Mouse (Mus musculus): ENCODE data around the gene Blm.
"Not testable (repeated sequence)": the region's sequence is repeated elsewhere in the genome, so short reads cannot be mapped to it uniquely, and the experiment has no call there.

Gene Blm

DNA sequence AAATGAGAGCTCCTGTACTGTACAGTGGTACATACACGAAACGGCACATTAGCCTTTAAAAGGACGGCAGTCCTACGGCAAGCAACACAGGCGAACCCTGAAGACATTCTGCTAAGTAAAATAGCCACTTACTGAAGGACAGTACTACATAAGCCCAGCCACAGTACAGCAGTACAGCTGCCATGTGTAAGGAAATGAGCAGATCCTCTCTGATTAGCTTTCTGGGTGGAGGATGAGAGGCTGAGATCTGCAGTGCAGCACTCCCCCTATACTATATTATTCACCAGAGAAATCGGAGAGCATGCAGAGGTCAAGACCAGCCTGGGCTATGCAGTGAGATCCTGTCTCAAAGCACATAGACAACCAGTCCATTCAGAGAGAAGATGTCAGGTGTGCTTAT, 3.8 kb downstream of the Blm start:
- DNase-seq = no peak

- DNase-seq = no peak
Measured at GRCm38 (mm10) chr7:80530646-80531045, 4.3 kb downstream of the Blm start.

DNA sequence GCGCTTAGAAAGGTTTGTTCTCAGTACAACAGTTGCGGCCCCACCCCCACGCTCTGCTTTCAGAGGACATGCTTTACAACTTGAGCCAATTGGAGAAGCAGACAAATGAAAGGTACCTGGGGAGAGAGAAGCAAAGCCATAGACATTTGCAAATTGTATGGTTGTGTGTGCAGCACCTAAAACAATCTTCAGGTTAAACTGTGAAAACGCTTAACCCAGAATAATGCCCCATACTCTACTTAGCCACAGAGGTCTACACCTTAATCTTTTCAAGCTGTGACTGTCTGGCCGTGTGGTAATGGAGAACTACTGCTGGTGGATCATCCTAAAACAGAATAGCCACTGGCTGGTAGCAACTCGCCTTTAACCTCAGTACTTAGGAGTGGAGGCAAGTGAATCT, 8.2 kb downstream of the Blm start:
- no peak for DNase-seq

- DNase-seq = no peak
Measured at GRCm38 (mm10) chr7:80512408-80513085, 22.4 kb downstream of the Blm start.

DNA sequence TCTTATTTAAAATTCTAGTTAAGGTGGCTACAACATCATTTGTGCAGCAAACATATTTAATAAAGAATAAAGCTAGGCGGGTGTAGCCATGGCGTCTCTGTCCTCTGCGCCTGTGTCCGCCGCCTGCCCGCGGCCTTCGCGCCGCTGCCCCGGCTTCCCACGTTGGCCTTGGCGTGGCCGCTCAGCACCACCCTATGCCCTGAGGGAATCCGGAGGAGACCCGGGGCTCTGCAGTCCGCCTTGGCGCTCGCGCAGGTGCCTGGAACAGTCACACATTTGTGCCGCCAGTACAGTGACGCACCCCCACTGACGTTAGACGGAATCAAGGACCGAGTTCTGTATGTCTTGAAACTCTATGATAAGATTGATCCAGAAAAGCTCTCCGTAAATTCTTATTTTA, 27.2 kb downstream of the Blm start:
- not testable (repeated sequence) for DNase-seq

DNA sequence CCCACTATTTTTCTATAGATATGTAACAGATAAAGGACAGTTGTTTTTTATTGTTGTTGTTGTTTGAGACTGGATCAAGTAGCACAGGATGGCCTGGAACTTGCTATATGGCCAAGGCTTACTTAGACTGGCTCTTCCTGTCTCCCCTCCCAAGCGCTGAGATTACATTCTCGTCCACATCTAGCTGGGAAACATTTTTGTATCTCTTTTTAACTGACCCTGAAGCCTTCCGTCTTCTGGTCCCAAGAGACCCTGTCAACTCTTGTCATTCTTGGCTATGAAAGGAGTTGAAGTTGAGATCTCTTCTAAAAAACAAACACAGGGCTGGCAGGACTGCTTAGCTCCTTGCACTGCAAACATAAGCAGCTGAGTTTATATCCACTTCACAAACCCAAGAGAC, 28.9 kb downstream of the Blm start:
- no peak for DNase-seq

GRCm38 (mm10) chr7:80504920-80505319, 30.0 kb downstream of the Blm start:
- no peak for DNase-seq

DNA sequence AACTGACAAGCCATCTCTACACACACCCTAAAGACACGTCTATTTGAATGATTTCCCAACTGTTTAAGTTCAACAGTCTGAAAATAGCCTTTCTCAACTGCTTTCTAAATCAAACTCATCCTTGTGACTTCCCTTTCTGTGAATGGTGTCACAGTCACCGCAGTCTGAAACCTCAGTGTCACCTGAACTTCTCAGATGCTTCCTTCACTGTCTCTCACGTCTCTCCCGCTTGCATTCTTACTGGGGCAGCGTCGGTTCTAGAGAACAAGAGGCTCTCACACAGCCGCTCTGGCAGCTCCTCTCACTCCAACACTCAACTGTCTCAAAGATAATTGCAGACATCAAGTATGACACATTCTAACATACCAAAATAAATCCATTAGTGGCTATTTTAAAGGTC, 33.9 kb downstream of the Blm start:
- no peak for DNase-seq

DNA sequence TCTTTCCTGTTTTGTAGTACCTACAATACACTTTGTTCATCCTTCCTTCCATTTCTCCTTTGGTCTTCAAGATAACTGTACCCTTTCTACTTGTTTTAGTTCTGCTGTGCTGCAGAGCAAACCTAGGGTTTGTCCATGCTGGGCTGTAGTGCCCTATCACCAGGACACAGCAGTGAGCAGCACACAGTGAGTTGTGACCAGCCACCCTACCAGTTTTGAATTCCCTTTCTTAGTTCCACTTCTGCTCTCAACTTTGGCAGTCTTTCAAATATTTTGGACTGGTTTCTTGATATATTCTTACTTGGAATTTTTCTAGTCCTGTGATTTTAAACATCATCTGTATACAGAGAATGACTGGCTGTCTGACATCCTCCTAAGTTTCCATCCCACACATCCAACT, 34.8 kb downstream of the Blm start:
- no peak for DNase-seq

DNA sequence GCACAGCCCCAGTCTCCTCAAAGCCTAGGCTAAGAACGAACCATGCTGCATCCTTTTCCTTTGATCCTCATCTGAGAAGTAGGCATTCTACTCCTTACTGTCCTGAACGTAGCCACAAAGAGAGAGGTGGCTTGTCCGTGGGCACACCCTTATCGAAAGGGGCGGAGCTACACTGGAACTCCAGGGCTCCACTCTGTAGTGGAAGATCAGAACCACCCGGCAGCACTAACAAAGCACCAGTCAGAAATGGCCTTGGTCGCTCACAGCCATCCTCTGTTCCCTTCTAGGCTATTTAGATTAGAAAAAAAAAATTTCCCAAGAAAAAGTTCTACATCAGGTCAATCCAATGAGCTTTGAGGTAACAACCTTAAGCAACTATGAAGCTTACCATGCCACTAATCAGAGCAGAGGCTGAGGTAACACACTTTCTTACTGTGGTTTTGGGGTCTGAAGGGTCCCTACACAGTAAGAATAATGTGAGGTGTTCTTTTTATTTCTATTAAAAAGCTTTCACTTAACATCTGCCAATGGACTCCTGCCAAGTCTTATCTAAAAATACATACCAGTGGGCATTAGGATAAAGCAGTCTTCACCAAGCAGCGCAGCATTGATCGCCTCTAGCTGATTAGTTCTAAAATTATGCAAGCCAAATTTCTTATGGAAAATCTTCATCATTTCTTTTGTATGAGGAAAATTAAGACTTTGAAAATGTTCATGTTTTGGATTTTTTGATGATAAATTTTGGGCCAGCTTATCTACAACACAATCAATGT, 35.5 kb downstream of the Blm start:
- no peak for DNase-seq

DNA sequence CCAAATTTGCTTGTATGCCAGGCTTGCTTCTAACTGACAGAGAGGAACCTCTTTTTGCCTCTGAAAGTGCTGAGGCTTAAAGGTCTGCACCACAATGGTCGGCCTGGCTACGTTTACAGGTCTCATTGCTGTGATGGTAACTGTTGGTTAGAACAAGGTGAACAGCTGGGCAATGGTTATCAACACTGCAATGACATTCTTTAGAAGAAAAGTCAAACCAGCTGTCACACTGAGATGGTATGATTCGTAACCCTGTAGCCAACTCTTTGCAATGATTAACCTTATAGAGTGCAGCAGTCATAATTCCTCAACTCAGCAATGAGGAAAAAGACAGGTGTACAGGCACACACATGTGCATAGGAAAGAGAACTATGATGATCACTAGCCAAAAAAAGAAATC, 38.3 kb downstream of the Blm start:
- no peak for DNase-seq

- no peak for DNase-seq
Measured at GRCm38 (mm10) chr7:80495210-80495609, 39.7 kb downstream of the Blm start.

- DNase-seq = no peak
Measured at GRCm38 (mm10) chr7:80491995-80492394, 42.9 kb downstream of the Blm start.

DNA sequence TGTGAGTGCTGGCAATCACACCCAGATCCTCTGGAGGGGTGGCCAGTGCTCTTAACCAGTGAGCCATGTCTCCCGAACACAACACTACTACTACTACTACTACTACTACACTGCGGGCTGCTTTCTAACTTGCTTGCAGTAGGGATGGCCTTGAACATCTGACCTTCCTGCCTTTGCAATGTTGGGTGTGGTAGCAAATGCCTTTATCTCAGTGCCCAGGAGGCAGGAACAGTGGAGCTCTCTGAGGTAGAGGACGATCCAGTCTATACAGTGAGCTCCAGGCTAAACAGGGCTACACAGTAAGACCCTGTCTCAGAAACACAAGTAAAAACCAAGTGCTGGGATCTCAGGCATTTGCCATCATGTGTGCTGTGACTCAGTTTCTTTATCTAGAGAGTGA, 43.8 kb downstream of the Blm start:
- no peak for DNase-seq

DNA sequence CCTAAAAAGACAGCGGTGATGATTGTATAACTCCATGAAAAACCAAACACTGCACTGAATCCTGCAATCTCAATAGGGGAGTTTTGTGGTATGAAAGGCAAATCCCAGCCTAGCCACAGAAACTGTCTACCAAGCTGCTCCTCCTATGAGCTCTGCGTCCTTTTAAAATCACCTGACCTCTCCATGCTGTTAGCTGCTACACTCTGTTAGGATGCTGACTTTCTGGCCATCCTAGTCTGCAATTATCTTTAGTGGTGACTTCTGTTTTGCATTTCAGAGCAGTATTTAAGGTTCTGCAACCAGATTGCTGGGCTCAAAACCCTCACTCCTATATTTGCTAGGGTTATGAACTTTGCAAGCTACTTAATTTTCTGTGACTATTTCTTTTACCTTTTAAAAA, 44.6 kb downstream of the Blm start:
- DNase-seq = no peak

DNA sequence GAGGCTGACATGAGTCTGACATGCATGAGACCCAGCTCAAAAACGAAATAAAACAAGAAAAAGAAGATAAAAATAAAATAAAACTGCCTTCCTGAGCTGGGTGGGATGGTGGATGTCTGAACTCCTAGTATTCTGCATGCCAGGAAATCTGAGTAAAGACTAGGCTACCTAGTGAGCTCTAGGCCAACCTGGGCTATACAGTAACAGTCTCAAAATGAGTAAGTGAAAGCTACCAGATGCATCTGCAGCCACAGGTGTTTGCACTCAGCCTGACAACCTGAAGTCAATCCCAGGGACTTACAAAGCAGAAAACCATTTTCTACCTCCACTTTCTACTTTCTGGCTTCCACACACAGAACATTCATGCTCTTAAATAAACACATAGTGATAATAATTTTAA, 45.5 kb downstream of the Blm start:
- no peak for DNase-seq

GRCm38 (mm10) chr7:80487239-80487638, 47.7 kb downstream of the Blm start:
- no peak for DNase-seq

DNA sequence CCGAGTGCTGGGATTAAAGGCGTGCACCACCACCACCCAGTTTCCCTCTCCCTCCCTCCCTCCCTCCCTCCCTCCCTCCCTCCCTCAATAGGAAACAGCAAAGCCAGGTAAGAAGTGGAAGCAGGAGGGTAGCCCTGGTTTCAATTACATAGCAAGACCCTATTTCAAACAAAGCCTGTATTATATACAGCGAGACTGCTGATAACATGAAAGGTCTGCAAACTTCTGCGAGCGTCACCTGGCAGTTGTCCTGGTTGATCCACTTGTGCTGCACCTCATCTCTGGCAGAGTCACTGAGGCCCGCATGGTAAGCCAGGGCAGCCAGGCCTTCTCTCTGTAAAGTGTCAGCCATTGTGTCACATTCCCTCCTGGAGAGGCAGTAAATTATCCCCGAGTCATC, 54.8 kb downstream of the Blm start:
- no peak for DNase-seq

DNA sequence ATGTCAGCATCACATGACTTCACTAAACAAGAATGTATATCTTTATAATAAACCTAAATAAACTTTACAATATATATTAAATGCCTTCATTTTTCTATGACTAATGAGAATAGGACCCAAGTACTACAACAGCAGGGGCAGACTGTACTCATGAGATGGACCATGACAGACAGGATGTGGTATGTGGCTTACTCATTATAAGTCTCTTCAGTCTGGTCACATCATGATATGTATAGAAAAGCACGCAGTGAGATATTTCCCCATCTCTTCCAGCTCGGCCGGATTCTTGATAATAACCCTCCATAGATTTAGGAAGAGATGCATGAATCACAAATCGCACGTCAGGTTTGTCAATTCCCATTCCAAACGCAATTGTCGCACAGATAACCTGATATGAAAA, 61.1 kb downstream of the Blm start:
- no peak for DNase-seq

- DNase-seq = no peak
Measured at GRCm38 (mm10) chr7:80468851-80469250, 66.1 kb downstream of the Blm start.

- no peak for DNase-seq
Measured at GRCm38 (mm10) chr7:80467334-80467733, 67.6 kb downstream of the Blm start.

DNA sequence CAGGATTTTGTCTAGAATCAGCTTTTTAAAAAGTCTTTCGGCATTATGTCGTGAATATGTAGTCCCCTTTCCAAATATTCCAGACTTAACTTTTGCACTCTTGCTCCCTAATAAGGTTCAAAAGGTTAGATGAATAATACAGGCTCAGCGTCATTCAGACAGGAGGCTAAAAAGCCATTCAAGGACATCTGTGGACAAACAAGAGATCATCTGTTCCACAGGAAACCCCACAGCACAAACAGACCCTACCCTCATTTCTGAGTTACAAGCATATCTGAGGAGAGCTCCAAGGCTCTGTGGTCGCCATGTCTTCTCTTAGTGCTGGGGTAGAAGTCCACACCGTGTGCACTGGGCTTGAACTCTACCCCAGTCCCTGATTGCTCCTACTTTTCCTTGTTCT, 70.1 kb downstream of the Blm start:
- no peak for DNase-seq

GRCm38 (mm10) chr7:80461891-80462290, 73.0 kb downstream of the Blm start:
- no peak for DNase-seq

- DNase-seq = no peak
Measured at GRCm38 (mm10) chr7:80460892-80461291, 74.0 kb downstream of the Blm start.

DNA sequence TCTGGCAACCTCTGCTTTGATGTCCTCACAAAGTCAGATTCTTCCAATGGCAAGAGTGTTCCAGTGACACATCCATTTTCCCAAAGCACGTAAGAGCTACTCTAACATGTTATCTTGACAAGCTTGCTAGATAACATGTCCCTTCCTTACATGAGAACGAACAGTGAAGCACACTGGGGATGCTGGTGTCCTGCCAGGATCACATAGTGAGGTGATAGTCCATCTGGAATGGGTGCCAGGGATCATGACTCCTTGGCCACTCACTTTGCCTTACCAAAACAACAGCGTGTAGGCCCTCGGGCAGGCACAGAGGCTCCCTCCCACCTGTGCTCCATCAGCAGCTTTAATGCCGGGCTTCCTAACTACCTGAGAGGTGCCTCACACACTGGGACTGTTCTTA, 74.7 kb downstream of the Blm start:
- DNase-seq = no peak
